Mouse (Mus musculus) bone marrow macrophage, adult 2 months (primary cell): Measurements from ENCODE around the gene Zbtb34.

Source experiments
- CTCF ChIP-seq: IDR thresholded peaks from 2 replicates; pipeline ENCODE4 v1.5.1; 2012; ENCODE audit warnings: low read depth, mild to moderate bottlenecking, low read length, moderate library complexity
- POLR2A ChIP-seq: IDR thresholded peaks from 2 replicates; pipeline ENCODE4 v1.6.1; 2012; ENCODE audit warnings: mild to moderate bottlenecking, low read depth, low read length, borderline replicate concordance

- no peak for TF ChIP-seq CTCF
- TF ChIP-seq POLR2A, result no peak
Measured at GRCm38 (mm10) chr2:33446796-33447195, 15.7 kb upstream of the Zbtb34 start.
